Mouse (Mus musculus) spleen, adult 12 weeks (tissue): ENCODE results near the gene Ppt2.

Experiments
- DNase-seq: peaks from one replicate; pipeline ENCODE4 v3.0.0; 2022; ENCODE audit warnings: low spot score

Gene Ppt2

GRCm38 (mm10) chr17:34587423-34587811, 40.9 kb downstream of the Ppt2 start:
- peak; percentile 98 for DNase-seq

GRCm38 (mm10) chr17:34586796-34587422, 41.4 kb downstream of the Ppt2 start:
- peak; percentile 40 for DNase-seq

GRCm38 (mm10) chr17:34585877-34586771, 42.2 kb downstream of the Ppt2 start:
- DNase-seq, result no peak

GRCm38 (mm10) chr17:34585121-34585520, 43.2 kb downstream of the Ppt2 start:
- DNase-seq, result no peak

GRCm38 (mm10) chr17:34583819-34584218, 44.5 kb downstream of the Ppt2 start:
- no peak for DNase-seq

- DNase-seq, result no peak
Measured at GRCm38 (mm10) chr17:34583397-34583796, 44.9 kb downstream of the Ppt2 start.

- DNase-seq, result no peak
Measured at GRCm38 (mm10) chr17:34582528-34582927, 45.8 kb downstream of the Ppt2 start.

- no peak for DNase-seq
Measured at GRCm38 (mm10) chr17:34578070-34578469, 50.2 kb downstream of the Ppt2 start.

- no peak for DNase-seq
Measured at GRCm38 (mm10) chr17:34576577-34576976, 51.7 kb downstream of the Ppt2 start.

- DNase-seq, result no peak
Measured at GRCm38 (mm10) chr17:34572361-34572760, 55.9 kb downstream of the Ppt2 start.

- no peak for DNase-seq
Measured at GRCm38 (mm10) chr17:34571875-34572274, 56.4 kb downstream of the Ppt2 start.

- DNase-seq, result no peak
Measured at GRCm38 (mm10) chr17:34569919-34570318, 58.4 kb downstream of the Ppt2 start.

- DNase-seq, result no peak
Measured at GRCm38 (mm10) chr17:34568421-34568820, 59.9 kb downstream of the Ppt2 start.

GRCm38 (mm10) chr17:34567311-34567710, 61.0 kb downstream of the Ppt2 start:
- no peak for DNase-seq
